Mouse (Mus musculus) limb, embryonic 12.5 days (tissue): Measurements from ENCODE around the gene Rrp9. TPM values are rescaled to one million over a fixed set of nuclear protein-coding genes. Genes with fewer than 3 reads are reported as not detected.
"Not testable (repeated sequence)": the region's sequence is repeated elsewhere in the genome, so short reads cannot be mapped to it uniquely, and the experiment has no call there.

ENCODE experiments used
- ATAC-seq: fragments of 200-750 bp; cut with Nextera tagmentation; 2 replicates; pipeline ENCODE4 v1.8.0; 2017; ENCODE audit warnings: low read depth, moderate TSS enrichment; ENCODE audit not compliant: insufficient number of reproducible peaks, insufficient read depth, low FRiP score, low TSS enrichment
- H3K27ac ChIP-seq: fragments of 300-500 bp; sonication (generic); 2 replicates; pipeline ENCODE4 v1.5.1; 2016; ENCODE audit warnings: mild to moderate bottlenecking, moderate library complexity
- H3K27me3 ChIP-seq: fragments of 300-500 bp; sonication (generic); 2 replicates; pipeline ENCODE4 v1.6.1; 2016; ENCODE audit warnings: mild to moderate bottlenecking, moderate library complexity
- H3K36me3 ChIP-seq: fragments of 300-500 bp; sonication (generic); 2 replicates; pipeline ENCODE4 v1.6.1; 2016; ENCODE audit warnings: mild to moderate bottlenecking, moderate library complexity
- H3K4me1 ChIP-seq: fragments of 300-500 bp; sonication (generic); replicated peaks from 2 replicates; pipeline ENCODE4 v1.6.1; 2016
- H3K4me2 ChIP-seq: fragments of 300-500 bp; sonication (generic); 2 replicates; pipeline ENCODE4 v1.6.1; 2016; ENCODE audit warnings: mild to moderate bottlenecking, moderate library complexity
- H3K4me3 ChIP-seq: fragments of 300-500 bp; sonication (generic); replicated peaks from 2 replicates; pipeline ENCODE4 v1.5.1; 2016; ENCODE audit warnings: mild to moderate bottlenecking
- H3K9ac ChIP-seq: fragments of 300-500 bp; sonication (generic); replicated peaks from 2 replicates; pipeline ENCODE4 v1.6.1; 2016; ENCODE audit warnings: mild to moderate bottlenecking, moderate library complexity
- H3K9me3 ChIP-seq: fragments of 300-500 bp; sonication (generic); 2 replicates; pipeline ENCODE4 v1.6.1; 2016; ENCODE audit warnings: mild to moderate bottlenecking, moderate library complexity
- WGBS: fragments of 180-500 bp; shearing (Covaris S2); methylation state at CpG from one replicate; pipeline ENCODE4 v1.1.7; 2016; 5-methylcytosine and 5-hydroxymethylcytosine counted together
- polyA plus RNA-seq: library from polyadenylated mRNA; unstranded; fragments of >200 nt; fragmentation: Nextera tagmentation; extraction: Ambion mirVana; gene quantifications from 2 replicates; pipeline ENCODE4 v1.2.1, GENCODE M21; 2016

Gene Rrp9
- polyA plus RNA-seq, 1 experiment from 2014 or later, result 59.0 TPM

DNA sequence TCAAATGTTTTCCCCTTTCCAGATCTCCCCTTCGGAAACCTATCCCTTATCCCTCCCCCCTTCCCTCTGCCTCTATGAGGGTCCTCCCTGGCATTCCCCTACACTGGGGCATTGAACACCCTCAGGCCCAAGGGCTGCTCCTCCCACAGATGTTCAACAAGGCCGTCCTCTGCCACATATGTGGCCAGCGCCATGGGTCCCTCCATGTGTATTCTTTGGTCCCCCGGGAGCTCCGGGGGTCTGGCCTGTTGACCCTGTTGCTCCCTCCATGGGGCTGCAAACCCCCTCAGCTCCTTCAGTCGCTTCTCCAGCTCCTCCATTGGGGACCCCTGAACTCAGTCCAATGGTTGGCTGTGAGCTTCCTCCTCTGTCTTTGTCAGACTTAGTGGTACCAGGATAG, 11.8 kb downstream of the Rrp9 start:
- H3K4me2 ChIP-seq, H3K9me3 ChIP-seq, H3K9ac ChIP-seq, ATAC-seq, H3K4me1 ChIP-seq, H3K4me3 ChIP-seq, H3K27me3 ChIP-seq, H3K27ac ChIP-seq: not testable (repeated sequence)
- H3K36me3 ChIP-seq, result peaks cover 39% of the 10 kb centered on the region
- WGBS, result 86% methylated on average over 6 of the region's 6 CpGs

DNA sequence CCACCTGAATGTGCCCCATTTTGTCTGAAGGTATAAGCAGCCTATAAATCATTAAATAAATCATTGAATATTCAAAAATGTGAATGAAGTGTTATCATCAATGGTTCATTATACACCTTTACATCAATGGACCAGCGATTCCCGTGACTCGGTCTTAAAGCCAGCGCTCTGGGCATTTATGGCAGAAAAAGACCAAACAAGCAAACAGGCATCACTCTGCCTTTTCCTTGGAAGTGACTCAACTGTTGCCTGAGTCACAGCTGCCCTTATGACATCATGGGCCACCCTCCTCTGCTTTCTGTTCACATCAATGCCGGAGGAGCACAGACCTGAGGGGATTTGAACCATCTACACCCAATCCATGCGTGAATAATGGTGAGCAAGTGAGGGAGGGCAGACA, 23.9 kb downstream of the Rrp9 start, which contains the start of gene Iqcf1:
Gene Iqcf1, plus strand, starts transcription at position 301 of the 400 bp plus-strand sequence.
- WGBS, result 94% methylated on average over 6 of the region's 6 CpGs
- H3K9me3 ChIP-seq, result no peaks in the 10 kb centered on the region
- H3K27me3 ChIP-seq, result no peaks in the 10 kb centered on the region
- H3K4me3 ChIP-seq, result no peak within 1 kb of the TSS
- H3K36me3 ChIP-seq, result no peaks in the 10 kb centered on the region
- H3K4me2 ChIP-seq, result no peak within 1 kb of the TSS
- H3K9ac ChIP-seq, result no peak within 1 kb of the TSS
- H3K27ac ChIP-seq, result no peak within 1 kb of the TSS
- ATAC-seq, result no peak
- H3K4me1 ChIP-seq, result no peaks in the 10 kb centered on the region

DNA sequence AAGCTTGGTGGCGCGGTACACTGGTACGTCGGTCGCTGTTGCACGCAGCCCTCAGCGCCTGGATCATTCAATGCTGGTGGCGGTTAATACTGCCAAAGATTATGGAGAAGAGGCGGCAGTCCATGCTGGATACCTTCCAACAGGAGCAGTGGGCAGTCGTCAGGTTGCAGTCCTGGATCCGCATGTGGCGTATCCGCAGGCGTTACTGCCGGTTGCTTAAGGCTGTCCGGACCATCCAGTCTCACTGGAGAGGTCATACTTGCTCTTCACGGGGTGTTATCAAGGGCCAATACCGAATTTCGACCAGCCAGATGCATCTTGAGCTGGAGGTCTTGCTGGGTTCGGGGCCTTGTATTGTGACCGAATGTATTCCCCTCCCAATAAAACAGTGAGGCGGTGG, 26.1 kb downstream of the Rrp9 start:
- no peaks in the 10 kb centered on the region for H3K9me3 ChIP-seq
- H3K27me3 ChIP-seq, result no peaks in the 10 kb centered on the region
- no peak overlapping the region for H3K9ac ChIP-seq
- no peak overlapping the region for H3K4me3 ChIP-seq
- H3K4me1 ChIP-seq, result no peaks in the 10 kb centered on the region
- ATAC-seq, result no peak
- H3K27ac ChIP-seq, result no peak overlapping the region
- no peaks in the 10 kb centered on the region for H3K36me3 ChIP-seq
- WGBS, result 87% methylated on average over 22 of the region's 22 CpGs
- no peak overlapping the region for H3K4me2 ChIP-seq

DNA sequence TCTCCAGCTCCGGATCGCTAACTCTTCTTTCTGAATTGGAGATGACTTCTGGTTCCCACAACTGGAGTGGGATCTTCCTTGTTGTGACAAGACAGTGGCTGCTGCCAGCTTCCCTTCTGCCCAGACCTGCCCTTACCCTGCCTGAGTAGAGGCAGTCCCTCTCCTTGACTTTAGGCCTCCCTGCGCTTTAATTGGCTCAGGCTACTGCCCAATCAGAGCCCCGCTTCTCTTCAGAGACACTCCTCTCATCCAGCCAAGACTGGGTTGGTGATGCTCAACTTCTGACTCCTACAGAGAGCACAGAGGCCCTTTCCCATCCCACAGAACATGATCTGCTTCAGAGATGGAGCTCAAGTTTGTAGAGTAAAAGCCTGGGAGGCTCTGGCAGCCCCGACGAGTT, 28.5 kb downstream of the Rrp9 start:
- Histone ChIP-seq H3K36me3 (no peaks in the 10 kb centered on the region), H3K4me1 (no peaks in the 10 kb centered on the region), H3K4me2 (no peak overlapping the region), H3K27ac (no peak overlapping the region), H3K27me3 (no peaks in the 10 kb centered on the region), H3K9me3 (no peaks in the 10 kb centered on the region), H3K4me3 (no peak overlapping the region), H3K9ac (no peak overlapping the region)
- ATAC-seq, result no peak
- WGBS, result 75% methylated on average over 6 of the region's 6 CpGs

DNA sequence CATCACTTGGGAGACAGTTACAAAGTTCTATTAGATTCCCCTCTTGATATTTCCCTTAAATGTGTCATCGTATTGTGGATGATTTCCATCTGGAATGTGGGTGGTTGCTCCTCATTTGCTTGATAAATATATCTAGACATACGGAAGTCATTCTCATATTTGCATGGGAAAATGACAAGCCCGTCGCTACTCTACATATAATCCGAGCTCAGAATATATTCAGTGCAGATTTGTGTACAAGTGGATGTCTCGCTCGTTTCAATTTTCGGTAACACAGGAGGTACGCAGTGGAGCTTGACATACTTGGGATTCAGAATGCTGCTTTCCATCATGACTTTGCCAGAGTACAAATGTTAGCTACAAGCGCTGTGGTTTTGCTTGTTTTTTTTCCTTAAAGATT, 33.6 kb downstream of the Rrp9 start:
- Histone ChIP-seq H3K36me3 (no peaks in the 10 kb centered on the region), H3K9me3 (no peaks in the 10 kb centered on the region), H3K4me3 (no peak overlapping the region), H3K4me1 (no peaks in the 10 kb centered on the region), H3K27ac (no peak overlapping the region), H3K9ac (no peak overlapping the region), H3K27me3 (no peaks in the 10 kb centered on the region), H3K4me2 (no peak overlapping the region)
- ATAC-seq, result no peak
- 91% methylated on average over 10 of the region's 10 CpGs for WGBS

DNA sequence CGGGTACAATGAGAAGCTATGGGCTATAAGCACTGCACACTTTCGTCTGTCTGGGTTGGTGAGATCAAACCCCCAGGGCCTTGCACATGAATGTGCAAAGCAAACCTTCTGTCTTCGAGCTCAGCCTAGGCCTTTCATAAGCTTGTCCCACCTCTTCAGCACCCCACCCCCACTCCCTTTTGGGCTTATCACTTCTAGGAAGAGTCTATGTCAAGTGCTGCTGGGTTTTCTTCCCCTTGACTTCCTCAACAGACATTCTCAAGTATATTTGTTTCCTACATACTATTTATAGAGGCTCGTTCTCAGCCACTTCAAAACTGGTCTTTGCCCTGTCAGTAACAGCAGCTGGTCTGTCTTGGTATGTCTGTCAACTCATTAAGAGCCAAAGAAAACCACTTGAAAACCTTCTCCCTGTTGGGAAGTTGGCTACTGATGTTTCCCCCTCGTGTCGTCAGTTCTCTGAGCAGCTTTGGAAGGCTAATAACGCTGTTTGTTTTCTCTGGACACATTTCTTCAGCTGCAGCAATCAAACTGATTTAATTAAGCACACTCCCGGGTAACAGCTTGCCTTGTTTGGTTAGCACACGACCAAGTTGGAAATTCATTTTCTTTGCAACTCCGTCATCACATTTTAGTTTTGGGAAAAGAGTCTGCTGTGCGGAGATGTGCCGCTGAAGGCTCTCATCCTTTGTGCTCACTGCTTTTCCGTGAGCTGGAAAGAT, 37.1 kb downstream of the Rrp9 start:
- no peak overlapping the region for H3K4me3 ChIP-seq
- no peaks in the 10 kb centered on the region for H3K36me3 ChIP-seq
- no peak for ATAC-seq
- no peaks in the 10 kb centered on the region for H3K27me3 ChIP-seq
- no peak overlapping the region for H3K27ac ChIP-seq
- H3K9ac ChIP-seq, result no peak overlapping the region
- H3K4me2 ChIP-seq, result no peak overlapping the region
- H3K9me3 ChIP-seq, result no peaks in the 10 kb centered on the region
- H3K4me1 ChIP-seq, result no peaks in the 10 kb centered on the region
- 61% methylated on average over 13 of the region's 13 CpGs for WGBS

DNA sequence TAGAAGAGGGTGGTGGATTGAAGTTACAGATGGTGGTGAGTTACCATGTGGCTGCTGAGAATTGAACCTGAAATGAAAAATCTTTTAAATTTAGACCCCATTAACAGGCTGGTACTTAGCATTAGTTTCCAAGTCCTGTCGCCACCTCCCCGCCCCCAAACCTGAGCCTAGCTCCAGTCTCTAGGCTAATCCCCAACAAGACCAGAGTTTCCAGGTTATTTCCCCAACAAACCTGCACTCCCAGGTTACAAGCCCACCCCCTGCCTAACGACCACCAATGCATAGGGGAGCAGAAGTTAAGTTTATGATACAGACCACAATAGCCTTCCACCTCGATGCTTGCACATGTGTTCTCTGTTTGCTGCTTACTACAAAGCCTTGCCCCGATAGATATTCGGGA, 37.8 kb downstream of the Rrp9 start:
- Histone ChIP-seq H3K4me3 (no peak overlapping the region), H3K27me3 (no peaks in the 10 kb centered on the region), H3K9me3 (no peaks in the 10 kb centered on the region), H3K36me3 (no peaks in the 10 kb centered on the region), H3K9ac (no peak overlapping the region), H3K4me1 (no peaks in the 10 kb centered on the region), H3K4me2 (no peak overlapping the region), H3K27ac (no peak overlapping the region)
- 63% methylated on average over 6 of the region's 6 CpGs for WGBS
- no peak for ATAC-seq

DNA sequence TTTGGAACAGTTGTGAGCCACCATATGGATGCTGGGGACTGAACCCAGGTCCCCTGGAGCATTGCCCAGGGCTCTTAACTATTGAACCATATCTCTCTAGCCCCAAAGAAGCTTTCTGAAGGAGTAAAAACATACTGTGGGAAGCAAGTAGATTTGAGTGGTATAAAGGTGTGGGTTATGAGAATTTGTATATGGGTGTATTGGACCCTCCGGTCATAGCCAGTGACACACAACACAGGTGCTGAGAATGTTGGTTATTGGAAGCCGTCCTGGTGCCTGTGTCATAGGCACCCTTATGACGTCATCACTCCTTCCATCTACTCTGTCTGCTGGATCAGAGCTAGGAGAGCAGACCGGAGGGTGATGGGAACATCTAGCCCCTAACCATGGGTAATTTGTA, 38.5 kb downstream of the Rrp9 start, which contains the start of gene Iqcf5:
Gene Iqcf5, plus strand, starts transcription at position 301 of the 400 bp plus-strand sequence.
- H3K27me3 ChIP-seq, result no peaks in the 10 kb centered on the region
- no peak within 1 kb of the TSS for H3K4me2 ChIP-seq
- no peak within 1 kb of the TSS for H3K9ac ChIP-seq
- H3K4me1 ChIP-seq, result no peaks in the 10 kb centered on the region
- H3K4me3 ChIP-seq, result no peak within 1 kb of the TSS
- ATAC-seq, result no peak
- H3K27ac ChIP-seq, result no peak within 1 kb of the TSS
- 81% methylated on average over 4 of the region's 4 CpGs for WGBS
- H3K9me3 ChIP-seq, result no peaks in the 10 kb centered on the region
- no peaks in the 10 kb centered on the region for H3K36me3 ChIP-seq

DNA sequence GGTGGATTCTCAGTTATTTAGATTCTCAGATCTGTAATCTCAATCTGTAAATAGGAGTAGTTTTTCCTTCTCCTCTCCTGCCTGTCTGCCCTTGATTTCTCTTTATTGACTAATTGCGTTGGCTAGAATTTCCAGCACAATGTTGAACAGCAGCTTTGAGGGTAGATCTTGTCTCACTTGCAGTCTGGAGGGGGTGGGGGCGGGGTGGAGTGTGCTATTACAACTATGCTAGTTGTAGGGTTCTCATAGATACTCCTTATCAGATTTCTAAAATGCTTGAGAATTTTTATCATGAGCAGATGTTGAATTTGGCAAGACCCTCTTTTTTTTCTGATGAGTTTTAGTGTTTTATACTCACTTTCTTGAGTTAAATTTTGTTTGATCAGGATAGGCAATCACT, 43.7 kb downstream of the Rrp9 start:
- Histone ChIP-seq H3K4me3 (no peak overlapping the region), H3K27me3 (no peaks in the 10 kb centered on the region), H3K9me3 (no peaks in the 10 kb centered on the region), H3K27ac (no peak overlapping the region), H3K4me1 (no peaks in the 10 kb centered on the region), H3K4me2 (no peak overlapping the region), H3K9ac (no peak overlapping the region), H3K36me3 (no peaks in the 10 kb centered on the region)
- 74% methylated on average over 2 of the region's 2 CpGs for WGBS
- no peak for ATAC-seq

DNA sequence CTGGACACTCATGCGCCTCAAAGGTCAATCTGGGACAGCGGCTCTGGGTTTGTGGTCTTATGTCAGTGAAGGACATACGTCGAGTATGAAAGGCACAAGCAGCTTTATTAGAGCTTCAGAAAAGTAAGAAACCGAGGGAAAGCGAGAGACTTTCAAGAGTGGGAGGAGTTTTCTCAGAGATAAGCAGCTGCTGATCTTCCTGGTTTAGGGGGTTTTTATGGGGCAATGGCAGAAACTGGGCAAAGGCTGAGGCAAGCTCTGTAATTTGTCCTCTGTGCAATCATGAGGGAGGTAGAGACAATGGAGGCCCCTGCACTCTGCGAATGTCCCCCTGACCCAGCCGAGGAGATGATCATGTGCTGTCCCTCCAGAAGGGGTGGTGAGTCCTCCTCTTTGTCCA, 44.1 kb downstream of the Rrp9 start:
- Histone ChIP-seq H3K27ac (no peak overlapping the region), H3K4me2 (no peak overlapping the region), H3K9ac (no peak overlapping the region), H3K4me3 (no peak overlapping the region), H3K9me3 (no peaks in the 10 kb centered on the region), H3K36me3 (no peaks in the 10 kb centered on the region), H3K27me3 (no peaks in the 10 kb centered on the region), H3K4me1 (no peaks in the 10 kb centered on the region)
- 79% methylated on average over 8 of the region's 8 CpGs for WGBS
- no peak for ATAC-seq

DNA sequence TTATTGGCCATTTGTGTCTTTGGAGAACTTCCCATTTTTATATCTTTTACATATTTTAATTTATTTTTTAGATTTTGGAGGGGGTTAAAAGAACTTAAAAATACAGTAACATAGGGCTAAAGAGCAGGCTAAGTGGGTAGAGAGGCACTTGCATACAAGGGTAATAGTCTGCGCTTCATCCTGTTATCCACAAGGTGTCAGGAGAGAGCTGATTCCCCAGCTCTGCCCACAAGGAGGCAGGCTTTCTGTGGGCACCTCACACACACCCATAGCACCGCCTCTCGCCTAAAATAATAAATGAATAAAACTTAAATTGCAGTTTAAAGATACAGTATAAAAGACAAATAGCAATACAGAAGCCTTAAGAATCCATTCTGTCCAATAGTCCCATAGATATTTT, 56.1 kb downstream of the Rrp9 start:
- no peaks in the 10 kb centered on the region for H3K4me1 ChIP-seq
- 0 out of 2 replicates have a peak, but pooled peaks have one; percentile 52 for ATAC-seq
- H3K4me2 ChIP-seq, result no peak overlapping the region

DNA sequence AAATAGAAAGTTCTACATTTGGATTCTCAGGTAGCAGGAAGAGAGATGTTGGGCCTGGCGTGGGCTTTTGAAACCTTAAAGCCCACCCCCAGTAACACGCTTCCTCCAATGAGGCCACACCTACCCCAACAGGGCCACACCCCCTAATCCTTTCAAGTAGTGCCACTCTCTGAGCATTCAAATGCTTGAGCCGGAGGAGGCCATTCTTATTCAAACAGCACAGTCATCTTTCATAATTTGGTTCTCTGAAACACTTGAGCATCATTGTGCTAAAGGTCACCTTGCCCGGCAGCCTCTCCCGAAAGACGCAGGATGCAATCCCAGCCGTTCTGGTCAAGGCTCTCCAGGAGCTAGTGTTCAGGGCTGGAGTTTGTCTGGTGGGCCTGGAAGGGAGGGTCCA, 58.5 kb downstream of the Rrp9 start:
- H3K9ac ChIP-seq, result no peak overlapping the region
- H3K4me1 ChIP-seq, result no peaks in the 10 kb centered on the region
- H3K27me3 ChIP-seq, result no peaks in the 10 kb centered on the region
- H3K4me3 ChIP-seq, result no peak overlapping the region
- H3K9me3 ChIP-seq, result no peaks in the 10 kb centered on the region
- H3K4me2 ChIP-seq, result no peak overlapping the region
- WGBS, result 92% methylated on average over 7 of the region's 7 CpGs
- no peaks in the 10 kb centered on the region for H3K36me3 ChIP-seq
- H3K27ac ChIP-seq, result no peak overlapping the region
- no peak for ATAC-seq

More for the DNA sequence above, 56.1 kb downstream of the Rrp9 start:
- no peak overlapping the region for H3K27ac ChIP-seq
- H3K4me3 ChIP-seq, result no peak overlapping the region
- H3K27me3 ChIP-seq, result no peaks in the 10 kb centered on the region
- H3K9me3 ChIP-seq, result no peaks in the 10 kb centered on the region
- H3K36me3 ChIP-seq, result no peaks in the 10 kb centered on the region
- no peak overlapping the region for H3K9ac ChIP-seq
- 34% methylated on average over 3 of the region's 3 CpGs for WGBS
